25 mouse cellular contexts compared by ENCODE assay signal in genomic region chr11:47445683-47446082, GRCm38 (mm10).
"Had no signal": no experiment of that assay in that cellular context is flagged by ENCODE, and none has a peak within 500 bp of the region (broad histone marks: within the 10 kb centered on the region; RNA-seq: fewer than 3 reads in every experiment).

No protein-coding gene starts in this region.

- H3K27ac ChIP-seq: embryonic facial prominence, embryonic 10.5 days; embryonic facial prominence, embryonic 12.5 days; embryonic facial prominence, embryonic 13.5 days; embryonic facial prominence, embryonic 15.5 days; forebrain, embryonic 10.5 days; forebrain, embryonic 12.5 days; forebrain, embryonic 13.5 days; forebrain, embryonic 15.5 days; gastrocnemius, adult 2 months; heart, adult 2 months had no signal

- H3K4me1 ChIP-seq: embryonic facial prominence, embryonic 10.5 days; embryonic facial prominence, embryonic 12.5 days; embryonic facial prominence, embryonic 13.5 days; embryonic facial prominence, embryonic 15.5 days; forebrain, embryonic 10.5 days; forebrain, embryonic 12.5 days; forebrain, embryonic 13.5 days; forebrain, embryonic 15.5 days had no signal

- H3K27me3 ChIP-seq: embryonic facial prominence, embryonic 12.5 days; embryonic facial prominence, embryonic 13.5 days; embryonic facial prominence, embryonic 15.5 days; forebrain, embryonic 12.5 days; forebrain, embryonic 13.5 days; forebrain, embryonic 15.5 days had no signal

- H3K9me3 ChIP-seq: embryonic facial prominence, embryonic 10.5 days; embryonic facial prominence, embryonic 12.5 days; embryonic facial prominence, embryonic 13.5 days; embryonic facial prominence, embryonic 15.5 days; forebrain, embryonic 10.5 days; forebrain, embryonic 12.5 days; forebrain, embryonic 13.5 days; forebrain, embryonic 15.5 days had no signal

- H3K4me3 ChIP-seq: embryonic facial prominence, embryonic 10.5 days; embryonic facial prominence, embryonic 12.5 days; embryonic facial prominence, embryonic 13.5 days; embryonic facial prominence, embryonic 15.5 days; erythroblast, embryonic 14.5 days; forebrain, embryonic 10.5 days; forebrain, embryonic 12.5 days; forebrain, embryonic 13.5 days; forebrain, embryonic 15.5 days; gastrocnemius, adult 2 months; heart, adult 2 months had no signal

- DNase-seq: cerebellum, adult 9-10 months; cerebellum, adult 9-11 months; cerebellum, postnatal 10 days; cerebellum, postnatal 14 days; cerebellum, postnatal 25 days; cerebellum, postnatal 36 days; embryo, embryonic 11 days; forebrain, postnatal 0 days; gastrocnemius, adult 2 months; gastrocnemius, postnatal 10 days; gastrocnemius, postnatal 14 days; gastrocnemius, postnatal 25 days; gastrocnemius, postnatal 36 days; heart, adult 11 months; heart, adult 18-20 months; heart, adult 2 months had no signal

- H3K36me3 ChIP-seq: embryonic facial prominence, embryonic 10.5 days; embryonic facial prominence, embryonic 12.5 days; embryonic facial prominence, embryonic 13.5 days; embryonic facial prominence, embryonic 15.5 days; forebrain, embryonic 10.5 days; forebrain, embryonic 12.5 days; forebrain, embryonic 15.5 days had no signal

- H3K9ac ChIP-seq: embryonic facial prominence, embryonic 12.5 days; embryonic facial prominence, embryonic 13.5 days; embryonic facial prominence, embryonic 15.5 days; forebrain, embryonic 12.5 days; forebrain, embryonic 13.5 days; forebrain, embryonic 15.5 days; forebrain, postnatal 0 days had no signal
